Mouse (Mus musculus) kidney, postnatal 14 days (tissue): ENCODE data around the gene Zfp994.
"Not testable (repeated sequence)": the region's sequence is repeated elsewhere in the genome, so short reads cannot be mapped to it uniquely, and the experiment has no call there.

ENCODE experiments used
- DNase-seq: peaks from one replicate; pipeline ENCODE4 v3.0.0; 2022; ENCODE audit warnings: mixed read lengths

Zfp994 gene

GRCm38 (mm10) chr17:22225422-22226012 is at the start of gene Zfp994:
TSS of gene Zfp994 (minus strand) at chr17:22225616.
- peak; percentile 97 for DNase-seq

GRCm38 (mm10) chr17:22230701-22231100 is 5.3 kb upstream of the Zfp994 start:
- DNase-seq = not testable (repeated sequence)

GRCm38 (mm10) chr17:22225015-22225414 is 401 bp downstream of the Zfp994 start:
- peak; percentile 13 for DNase-seq

GRCm38 (mm10) chr17:22165722-22166294 is 59.6 kb downstream of the Zfp994 start, which contains the start of gene Zfp947:
TSS of gene Zfp947 (minus strand) at chr17:22166190.
- DNase-seq = peak; percentile 70

DNA sequence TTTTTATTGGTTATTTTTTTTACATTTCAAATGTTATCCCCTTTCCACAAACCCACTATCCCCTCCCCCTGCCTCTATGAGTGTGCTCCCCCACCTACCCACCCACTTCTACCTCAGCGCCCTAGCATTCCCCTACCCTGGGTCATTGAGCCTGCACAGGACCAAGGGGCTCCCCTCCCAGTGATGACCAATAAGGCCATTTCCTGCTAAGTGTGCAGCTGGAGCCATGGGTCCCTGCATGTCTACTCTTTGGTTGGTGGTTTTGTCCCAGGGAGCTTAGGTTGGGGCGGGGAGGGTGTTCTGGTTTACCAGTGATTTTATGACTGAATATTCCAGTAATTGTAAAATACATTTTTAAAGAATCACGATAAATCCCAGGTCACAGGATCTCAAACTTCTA is 60.1 kb downstream of the Zfp994 start:
- not testable (repeated sequence) for DNase-seq

DNA sequence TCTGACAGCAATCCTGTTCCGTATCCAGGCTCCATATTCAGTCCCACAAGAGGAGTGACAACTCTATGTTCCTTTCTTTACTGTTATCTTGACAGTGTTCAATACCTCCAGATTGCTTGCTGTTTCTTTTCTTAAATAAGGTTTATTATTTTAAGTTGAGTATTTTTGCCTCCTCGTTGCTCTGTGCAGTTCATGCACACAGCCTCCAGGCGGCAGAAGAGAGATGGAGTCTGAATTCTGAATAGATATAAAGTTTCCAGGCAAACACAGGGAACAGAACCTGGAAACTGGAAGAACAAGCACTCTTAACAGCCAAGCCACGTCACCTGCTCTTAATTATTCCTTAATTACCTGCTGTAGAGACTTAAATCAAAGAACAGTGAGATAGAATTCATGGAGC is 71.5 kb downstream of the Zfp994 start:
- DNase-seq = not testable (repeated sequence)
